Mouse (Mus musculus): Measurements from ENCODE around the gene Kremen2.

The Kremen2 gene

GRCm38 (mm10) chr17:23760231-23760630, 14.6 kb upstream of the Kremen2 start:
- in situ Hi-C loops (cut with MboI; ENCODE audit: low sequenced_read_pairs), result no loop called here

DNA sequence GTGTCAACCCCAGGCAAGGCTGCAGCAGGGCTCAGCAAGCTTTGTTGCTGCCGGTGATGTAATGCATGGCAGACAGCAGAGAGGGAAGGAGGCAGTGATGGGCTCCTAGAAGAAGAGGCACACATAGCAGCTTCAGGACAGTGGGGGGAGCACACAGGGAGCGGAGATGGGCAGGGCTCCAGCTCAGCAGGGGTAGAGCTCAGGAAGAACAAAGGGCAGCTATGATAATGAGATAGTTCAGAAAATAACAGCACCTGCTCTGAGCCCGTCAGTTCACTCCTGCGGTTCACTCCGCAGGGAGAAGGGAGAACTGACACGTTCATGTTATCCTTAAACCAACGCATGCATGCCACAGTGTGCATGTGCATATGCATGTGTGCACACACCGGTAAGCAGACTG, 13.2 kb upstream of the Kremen2 start:
- in situ Hi-C loops (cut with MboI; ENCODE audit: low sequenced_read_pairs), result no loop called here

DNA sequence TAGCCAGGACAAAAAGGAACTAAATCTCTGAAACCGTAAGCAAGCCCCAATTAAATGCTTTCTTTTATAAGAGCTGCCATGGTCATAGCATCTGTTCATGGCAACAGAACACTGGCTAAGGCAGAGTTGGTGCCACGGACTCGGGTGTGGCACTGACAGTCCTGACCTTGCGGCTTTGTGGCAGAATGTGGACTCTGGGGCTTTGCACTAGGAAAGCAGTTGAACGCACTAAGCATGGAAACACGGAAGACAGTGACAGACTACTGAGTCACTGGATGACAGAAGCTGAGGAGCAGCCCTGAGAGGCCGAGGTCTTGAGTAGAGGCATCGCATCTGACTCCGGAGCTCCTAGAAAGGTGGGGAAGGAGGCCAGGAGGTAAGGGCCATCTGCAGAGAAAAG, 11.9 kb upstream of the Kremen2 start:
- in situ Hi-C loops (cut with MboI; ENCODE audit: low sequenced_read_pairs), result no loop called here

- in situ Hi-C loops (cut with MboI; ENCODE audit: low sequenced_read_pairs), result no loop called here
Measured at GRCm38 (mm10) chr17:23755689-23756088, 10.1 kb upstream of the Kremen2 start.

DNA sequence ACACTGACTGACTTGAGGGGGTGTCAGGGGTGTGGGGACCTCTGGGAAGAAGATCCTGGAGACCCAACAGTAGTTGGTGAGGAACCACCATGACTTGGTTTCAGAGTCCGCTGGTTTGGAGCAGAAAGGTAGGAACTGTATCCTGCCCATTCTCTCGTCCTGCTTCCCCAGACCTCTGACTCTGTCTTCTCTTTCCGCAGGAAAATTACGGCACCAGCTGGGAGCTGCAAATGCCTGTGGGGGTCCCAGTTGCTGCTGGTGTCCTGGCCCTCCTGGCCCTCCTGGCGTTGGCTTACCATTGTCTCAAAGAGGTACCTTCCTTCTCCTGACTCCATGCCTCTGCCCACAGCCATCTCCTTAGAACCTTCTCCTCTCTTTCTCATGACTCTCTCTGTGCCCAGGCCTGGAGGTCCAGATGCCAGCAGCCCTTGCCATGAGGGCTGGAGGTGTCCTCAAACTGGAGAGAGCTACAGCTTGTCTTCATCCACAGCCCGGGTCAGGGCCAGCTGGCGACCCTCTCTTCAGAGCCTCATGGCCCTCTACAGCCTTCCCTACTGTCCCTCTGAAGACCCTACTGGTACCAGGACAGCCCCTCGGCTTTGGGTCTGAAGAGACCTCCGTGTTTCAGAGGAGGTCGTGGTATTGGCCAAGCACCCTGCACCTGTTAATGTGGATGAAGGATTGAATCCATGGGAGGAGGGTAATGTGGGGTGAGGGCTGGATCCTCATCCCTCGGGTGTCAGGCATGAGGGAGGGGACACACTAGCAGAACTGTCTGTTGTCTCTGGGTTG, 4.0 kb upstream of the Kremen2 start:
- in situ Hi-C loops (cut with MboI; ENCODE audit: low sequenced_read_pairs), result no loop called here

- in situ Hi-C loops (cut with MboI; ENCODE audit: low sequenced_read_pairs), result no loop called here
Measured at GRCm38 (mm10) chr17:23748631-23749391, 3.2 kb upstream of the Kremen2 start.

GRCm38 (mm10) chr17:23748026-23748425, 2.4 kb upstream of the Kremen2 start:
- in situ Hi-C loops (cut with MboI; ENCODE audit: low sequenced_read_pairs), result no loop called here

GRCm38 (mm10) chr17:23747471-23747870, 1.8 kb upstream of the Kremen2 start:
- in situ Hi-C loops (cut with MboI; ENCODE audit: low sequenced_read_pairs), result no loop called here

DNA sequence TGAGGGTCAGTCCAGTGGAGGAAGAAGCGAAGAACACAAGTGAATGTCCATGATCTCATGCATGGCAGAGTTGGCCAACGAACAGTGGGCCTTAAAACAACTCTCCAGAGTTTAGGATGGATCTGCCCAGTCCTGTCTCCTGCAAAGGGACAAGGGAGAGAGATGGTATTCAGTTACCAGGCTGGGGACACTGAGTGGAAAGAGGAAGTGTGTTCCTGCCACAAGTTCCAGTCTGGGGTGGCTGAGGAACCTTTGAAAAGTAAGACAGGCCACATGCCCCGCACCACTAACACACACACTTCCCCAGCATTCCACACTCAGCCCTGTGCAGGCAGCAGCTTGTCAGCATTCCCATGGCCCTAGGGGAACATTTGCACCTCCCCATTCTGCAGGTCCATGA, 1.1 kb upstream of the Kremen2 start:
- in situ Hi-C loops (cut with MboI; ENCODE audit: low sequenced_read_pairs), result no loop called here

- in situ Hi-C loops (cut with MboI; ENCODE audit: low sequenced_read_pairs), result no loop called here
Measured at GRCm38 (mm10) chr17:23746311-23746710, 678 bp upstream of the Kremen2 start.

- in situ Hi-C loops (cut with MboI; ENCODE audit: low sequenced_read_pairs), result no loop called here
Measured at GRCm38 (mm10) chr17:23744651-23745050, 982 bp downstream of the Kremen2 start.

GRCm38 (mm10) chr17:23744076-23744475, 1.6 kb downstream of the Kremen2 start:
- in situ Hi-C loops (cut with MboI; ENCODE audit: low sequenced_read_pairs), result no loop called here

DNA sequence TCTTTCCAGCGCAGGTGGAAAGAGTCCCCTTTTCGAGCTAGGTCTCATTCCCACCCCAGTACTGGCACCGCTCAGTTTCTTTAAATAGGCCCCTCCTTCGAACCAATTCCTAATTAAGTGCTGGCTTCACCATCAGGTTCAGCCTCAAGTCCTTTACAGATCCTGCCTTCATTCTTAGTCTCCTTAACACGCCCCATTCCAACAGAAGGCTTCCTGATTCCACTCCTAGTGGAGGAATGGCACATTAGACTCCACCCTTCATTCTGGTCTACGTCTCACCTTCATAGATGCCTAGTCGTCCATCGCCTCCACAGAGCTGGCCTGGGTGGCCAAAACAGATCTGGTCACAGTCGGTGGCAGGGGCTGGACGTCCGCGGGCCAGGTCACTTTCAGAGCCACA, 2.7 kb downstream of the Kremen2 start:
- in situ Hi-C loops (cut with MboI; ENCODE audit: low sequenced_read_pairs), result no loop called here

DNA sequence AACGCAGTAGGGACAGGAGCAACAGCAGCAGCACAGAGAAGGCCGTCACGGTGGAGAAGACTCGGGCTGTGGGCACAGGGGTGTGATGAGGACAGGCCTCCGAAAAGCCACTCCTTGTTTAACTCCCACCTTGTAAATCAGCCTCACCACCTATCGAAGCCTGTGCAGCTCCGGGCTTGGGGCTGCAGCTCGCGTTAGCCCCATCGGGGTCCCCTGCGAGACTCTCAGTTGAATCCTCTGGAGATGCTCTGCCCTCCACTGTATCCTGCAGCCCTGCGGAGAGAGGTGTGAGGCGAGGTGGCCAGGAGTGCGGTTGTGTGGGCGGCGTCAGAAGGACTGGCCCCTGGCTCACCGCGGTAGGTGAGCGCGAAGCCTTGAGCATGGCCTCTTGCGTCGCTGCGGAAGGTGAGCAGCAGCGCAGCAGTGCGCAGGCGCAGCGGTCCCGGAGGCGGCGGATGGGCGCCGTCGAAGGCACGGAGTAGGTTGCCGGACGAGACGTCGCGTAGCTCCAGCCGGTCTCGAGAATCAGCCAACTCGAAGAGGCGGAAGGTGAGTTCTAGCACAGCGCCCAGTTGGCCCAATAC, 3.3 kb downstream of the Kremen2 start:
- in situ Hi-C loops (cut with MboI; ENCODE audit: low sequenced_read_pairs), result no loop called here

GRCm38 (mm10) chr17:23741359-23742209, 4.0 kb downstream of the Kremen2 start:
- in situ Hi-C loops (cut with MboI; ENCODE audit: low sequenced_read_pairs), result no loop called here

GRCm38 (mm10) chr17:23740598-23741021, 5.0 kb downstream of the Kremen2 start, which contains the start of gene Paqr4:
Gene Paqr4 (minus strand): TSS chr17:23740867.
- in situ Hi-C loops (cut with MboI; ENCODE audit: low sequenced_read_pairs), result no loop called here

DNA sequence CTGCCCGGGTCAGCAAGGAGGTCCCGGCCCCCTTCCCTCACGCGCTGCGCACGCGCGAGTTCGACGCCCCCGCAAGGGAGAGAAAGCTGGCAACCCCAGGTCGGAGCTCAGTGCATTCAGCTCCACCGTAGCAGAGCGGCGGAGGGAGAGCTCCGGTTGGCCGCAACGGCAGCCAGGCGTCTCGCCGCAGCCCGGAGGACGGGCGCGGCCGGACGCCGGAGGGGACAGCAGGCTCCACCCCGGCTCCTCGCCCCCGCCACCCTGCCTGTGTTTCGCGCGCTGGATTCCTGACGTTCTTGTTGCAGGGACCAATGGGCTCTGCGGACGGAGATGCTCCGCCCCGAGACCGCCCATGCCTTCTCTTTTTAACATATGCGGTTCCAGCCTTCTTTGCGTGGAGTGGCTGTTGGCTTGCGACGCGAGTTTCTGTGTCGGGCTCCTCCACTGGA, 5.5 kb downstream of the Kremen2 start:
- in situ Hi-C loops (cut with MboI; ENCODE audit: low sequenced_read_pairs), result no loop called here

- in situ Hi-C loops (cut with MboI; ENCODE audit: low sequenced_read_pairs), result no loop called here
Measured at GRCm38 (mm10) chr17:23739202-23740135, 6.2 kb downstream of the Kremen2 start.

GRCm38 (mm10) chr17:23738836-23739201, 6.8 kb downstream of the Kremen2 start:
- in situ Hi-C loops (cut with MboI; ENCODE audit: low sequenced_read_pairs), result no loop called here
